Mouse (Mus musculus) cortical plate, adult 2 months (tissue): ENCODE data around the gene Spc24.

Source experiments
- CTCF ChIP-seq: fragments of 200-500 bp; IDR thresholded peaks from 2 replicates; pipeline ENCODE4 v1.5.1; 2011; ENCODE audit warnings: mild to moderate bottlenecking, control low read depth, low read length; ENCODE audit not compliant: insufficient read depth; ENCODE audit errors: extremely low read depth
- POLR2A ChIP-seq: fragments of 200-500 bp; IDR thresholded peaks from 2 replicates; pipeline ENCODE4 v1.6.1; 2011; ENCODE audit warnings: mild to moderate bottlenecking, low read length, control low read depth; ENCODE audit not compliant: insufficient read depth; ENCODE audit errors: extremely low read depth

GRCm38 (mm10) chr9:21740427-21740826 lies 19.7 kb downstream of the Spc24 start:
- TF ChIP-seq POLR2A (no peak), CTCF (no peak)
